Mouse (Mus musculus): ENCODE data around the gene Gm47841. TPM values are rescaled to one million over a fixed set of nuclear protein-coding genes. Genes with fewer than 3 reads are reported as not detected.
A peak's percentile ranks its signal among the peaks of the same experiment; 100 is the strongest.

Gene Gm47841
- not detected in 2 replicates for polyA plus RNA-seq (2015; fragmentation: Nextera tagmentation; extraction: Ambion mirVana)

DNA sequence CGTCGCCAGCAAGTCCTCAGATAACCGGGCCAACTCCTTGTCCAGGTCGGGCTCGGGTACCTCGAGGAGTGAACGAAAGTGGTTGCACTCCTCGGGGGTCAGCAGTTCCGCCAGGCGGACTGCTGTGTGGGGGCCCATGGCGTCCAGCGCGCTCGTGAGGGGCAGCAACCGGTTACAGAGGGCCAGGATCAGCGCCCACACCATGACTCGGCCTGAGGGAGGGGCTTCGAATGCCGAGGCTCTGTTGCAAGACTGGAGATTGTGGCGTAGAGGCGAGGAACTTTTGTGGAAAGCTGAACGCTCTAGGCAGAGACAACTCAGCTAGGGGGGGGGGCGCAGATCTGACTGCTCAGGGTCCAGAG is at the start of gene Gm47841:
TSS of gene Gm47841 (minus strand) at position 204 of the 362 bp plus-strand sequence.
- H3K9me3 ChIP-seq (replicated peaks; ENCODE audit: control insufficient read depth, low read length): no peaks in the 10 kb centered on the region
- no peaks in the 10 kb centered on the region for H3K36me3 ChIP-seq (ENCODE audit: control insufficient read depth, insufficient read depth, low read length)
- 2% methylated on average over 23 of the region's 23 CpGs for WGBS
- ATAC-seq (ENCODE audit: insufficient read depth, low FRiP score): peak; percentile 15; the same call in 1 of the 2 replicates
- no peak within 1 kb of the TSS for H3K27ac ChIP-seq (ENCODE audit: low read length)
- peaks cover 15% of the 10 kb centered on the region for H3K4me1 ChIP-seq (ENCODE audit: control insufficient read depth, insufficient read depth, low read length)
- peaks cover 50% of the 10 kb centered on the region for H3K27me3 ChIP-seq (ENCODE audit: control insufficient read depth, insufficient read depth, low read length)
- peak within 1 kb of the TSS; percentile 99 for H3K4me2 ChIP-seq (ENCODE audit: low read depth, low read length)
- peak within 1 kb of the TSS; percentile 73 for H3K9ac ChIP-seq (ENCODE audit: low read length)
- peak within 1 kb of the TSS; percentile 56 for H3K4me3 ChIP-seq (replicated peaks; ENCODE audit: low read length)

DNA sequence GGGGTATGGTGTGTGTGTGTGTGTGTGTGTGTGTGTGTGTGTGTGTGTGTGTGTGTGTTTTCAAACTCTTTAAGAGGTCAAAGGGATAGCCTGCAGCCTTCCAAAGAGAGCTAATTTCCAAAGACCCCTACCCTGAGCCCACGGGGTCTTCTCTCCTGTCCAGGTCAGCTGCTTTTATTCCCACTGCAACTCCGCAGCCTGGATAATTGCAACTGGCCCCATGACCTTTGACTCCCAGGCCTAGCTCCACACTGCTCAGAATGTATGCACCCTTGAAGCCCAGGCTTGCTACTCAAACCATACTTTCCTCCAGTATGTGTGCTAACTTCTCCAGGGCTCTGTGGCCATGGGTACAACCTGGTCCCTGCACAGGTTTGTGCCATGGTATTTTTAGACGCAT is 48.2 kb upstream of the Gm47841 start:
- H3K36me3 ChIP-seq (ENCODE audit: control insufficient read depth, insufficient read depth, low read length): no peaks in the 10 kb centered on the region
- H3K27me3 ChIP-seq (ENCODE audit: control insufficient read depth, insufficient read depth, low read length): no peaks in the 10 kb centered on the region
- H3K9me3 ChIP-seq (replicated peaks; ENCODE audit: control insufficient read depth, low read length): no peaks in the 10 kb centered on the region
- peaks cover 13% of the 10 kb centered on the region; the same call in 1 of the 2 replicates for H3K4me1 ChIP-seq (ENCODE audit: control insufficient read depth, insufficient read depth, low read length)
- H3K27ac ChIP-seq (ENCODE audit: low read length): no peak overlapping the region
- no peak for ATAC-seq (ENCODE audit: insufficient read depth, low FRiP score)
- no peak overlapping the region for H3K9ac ChIP-seq (ENCODE audit: low read length)
- WGBS: 74% methylated on average over 3 of the region's 3 CpGs
- H3K4me3 ChIP-seq (replicated peaks; ENCODE audit: low read length): no peak overlapping the region
- H3K4me2 ChIP-seq (ENCODE audit: low read depth, low read length): no peak overlapping the region

DNA sequence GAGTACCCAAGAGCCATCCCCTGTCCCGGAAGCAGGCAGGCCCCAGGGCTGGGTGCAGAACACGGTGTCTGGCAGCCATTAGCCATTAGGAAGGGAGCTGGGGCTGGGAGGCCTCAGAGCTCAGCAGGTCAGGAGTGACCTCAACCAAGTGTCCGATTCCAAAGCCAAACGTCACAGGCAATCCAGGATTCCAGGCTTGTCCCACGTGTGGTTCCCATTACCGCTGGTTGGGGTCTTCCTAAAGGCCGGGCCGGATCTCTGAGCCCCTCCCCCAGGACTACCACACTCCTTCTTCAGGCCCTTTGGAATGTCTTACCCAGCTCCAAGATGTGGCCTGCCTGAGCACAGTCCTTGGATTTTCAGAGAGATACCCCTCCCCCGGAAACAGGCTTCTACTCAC is 47.8 kb upstream of the Gm47841 start:
- 67% methylated on average over 9 of the region's 9 CpGs for whole genome bisulfite sequencing
- no peaks in the 10 kb centered on the region for H3K9me3 ChIP-seq (replicated peaks; ENCODE audit: control insufficient read depth, low read length)
- no peak overlapping the region for H3K9ac ChIP-seq (ENCODE audit: low read length)
- H3K4me1 ChIP-seq (ENCODE audit: control insufficient read depth, insufficient read depth, low read length): peaks cover 13% of the 10 kb centered on the region; the same call in 1 of the 2 replicates
- no peak overlapping the region for H3K4me3 ChIP-seq (replicated peaks; ENCODE audit: low read length)
- H3K27me3 ChIP-seq (ENCODE audit: control insufficient read depth, insufficient read depth, low read length): no peaks in the 10 kb centered on the region
- no peaks in the 10 kb centered on the region for H3K36me3 ChIP-seq (ENCODE audit: control insufficient read depth, insufficient read depth, low read length)
- H3K4me2 ChIP-seq (ENCODE audit: low read depth, low read length): no peak overlapping the region
- H3K27ac ChIP-seq (ENCODE audit: low read length): no peak overlapping the region
- ATAC-seq (ENCODE audit: insufficient read depth, low FRiP score): no peak

DNA sequence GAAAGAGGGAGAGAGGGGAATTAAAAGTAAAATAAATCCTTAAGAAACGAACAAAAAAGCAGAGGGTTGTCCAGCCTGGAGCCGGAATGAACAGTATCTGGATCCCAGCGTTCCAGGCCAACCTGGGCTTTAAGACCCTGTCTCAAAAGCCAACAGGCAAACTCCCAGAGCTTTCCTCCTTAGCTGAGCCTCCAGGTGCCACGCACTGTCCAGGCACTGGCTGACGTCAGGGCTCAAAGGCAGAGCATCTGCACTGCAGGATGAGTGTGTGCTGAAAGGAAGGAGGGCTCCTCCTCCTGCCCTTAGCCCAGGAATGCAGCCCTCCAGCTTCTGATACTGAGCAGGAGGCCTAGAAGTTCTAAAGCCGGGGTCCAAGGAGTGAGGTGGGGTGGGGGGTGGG is 46.8 kb upstream of the Gm47841 start:
- Histone ChIP-seq H3K9ac (ENCODE audit: low read length) (no peak overlapping the region; the same call in 1 of the 2 replicates), H3K4me1 (ENCODE audit: control insufficient read depth, insufficient read depth, low read length) (peaks cover 13% of the 10 kb centered on the region; the same call in 1 of the 2 replicates), H3K36me3 (ENCODE audit: control insufficient read depth, insufficient read depth, low read length) (no peaks in the 10 kb centered on the region), H3K4me3 (replicated peaks; ENCODE audit: low read length) (no peak overlapping the region), H3K27me3 (ENCODE audit: control insufficient read depth, insufficient read depth, low read length) (no peaks in the 10 kb centered on the region), H3K27ac (ENCODE audit: low read length) (no peak overlapping the region), H3K9me3 (replicated peaks; ENCODE audit: control insufficient read depth, low read length) (no peaks in the 10 kb centered on the region), H3K4me2 (ENCODE audit: low read depth, low read length) (no peak overlapping the region)
- 50% methylated on average over 6 of the region's 6 CpGs for WGBS
- ATAC-seq (ENCODE audit: insufficient read depth, low FRiP score): no peak

DNA sequence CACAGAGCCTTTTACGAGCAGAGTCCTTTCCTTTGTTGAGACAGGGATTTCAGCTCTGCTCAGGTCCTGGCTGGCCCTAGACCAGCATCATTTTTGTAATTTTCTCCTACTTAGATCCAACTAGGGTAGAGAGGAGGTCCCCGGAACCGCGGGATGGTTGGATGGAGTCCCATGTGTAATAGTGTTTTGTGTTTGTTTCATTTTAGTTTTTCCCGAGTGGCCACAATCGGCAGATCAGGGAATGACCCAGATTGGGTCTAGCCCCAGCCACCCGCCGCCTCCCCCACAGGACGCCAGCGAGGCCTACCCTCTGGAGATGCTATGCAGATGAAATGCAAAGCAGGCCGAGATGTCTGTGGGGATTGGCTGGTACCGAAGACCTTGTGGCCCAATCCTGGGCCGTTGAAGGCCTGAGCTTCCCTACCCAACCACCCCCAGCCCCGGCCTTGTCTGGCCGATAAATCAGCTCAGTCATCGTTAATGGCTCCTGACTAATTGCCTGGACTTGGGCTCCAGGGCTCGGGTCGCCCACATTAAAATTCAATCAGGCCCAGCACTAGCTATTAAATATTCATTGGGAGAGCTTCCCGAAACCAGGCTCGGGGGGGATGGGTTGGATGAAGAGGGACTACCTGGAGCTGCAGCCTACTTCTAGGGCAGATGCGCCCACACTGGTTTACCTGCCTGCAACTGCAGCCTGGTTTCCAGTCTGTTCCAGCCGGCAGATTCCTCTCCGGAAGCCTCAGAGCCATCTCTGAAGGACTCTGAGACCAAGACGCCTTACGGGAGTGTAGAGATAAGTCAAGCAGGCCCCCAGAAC is 45.8 kb upstream of the Gm47841 start:
- no peak overlapping the region; the same call in 1 of the 2 replicates for H3K27ac ChIP-seq (ENCODE audit: low read length)
- no peak overlapping the region for H3K4me3 ChIP-seq (replicated peaks; ENCODE audit: low read length)
- no peak overlapping the region for H3K9ac ChIP-seq (ENCODE audit: low read length)
- no peaks in the 10 kb centered on the region for H3K27me3 ChIP-seq (ENCODE audit: control insufficient read depth, insufficient read depth, low read length)
- peaks cover 10% of the 10 kb centered on the region; the same call in 1 of the 2 replicates for H3K4me1 ChIP-seq (ENCODE audit: control insufficient read depth, insufficient read depth, low read length)
- H3K4me2 ChIP-seq (ENCODE audit: low read depth, low read length): no peak overlapping the region
- H3K36me3 ChIP-seq (ENCODE audit: control insufficient read depth, insufficient read depth, low read length): no peaks in the 10 kb centered on the region
- WGBS: 34% methylated on average over 25 of the region's 25 CpGs
- H3K9me3 ChIP-seq (replicated peaks; ENCODE audit: control insufficient read depth, low read length): no peaks in the 10 kb centered on the region
- 0 out of 2 replicates have a peak, but pooled peaks have one; percentile 14 for ATAC-seq (ENCODE audit: insufficient read depth, low FRiP score)

DNA sequence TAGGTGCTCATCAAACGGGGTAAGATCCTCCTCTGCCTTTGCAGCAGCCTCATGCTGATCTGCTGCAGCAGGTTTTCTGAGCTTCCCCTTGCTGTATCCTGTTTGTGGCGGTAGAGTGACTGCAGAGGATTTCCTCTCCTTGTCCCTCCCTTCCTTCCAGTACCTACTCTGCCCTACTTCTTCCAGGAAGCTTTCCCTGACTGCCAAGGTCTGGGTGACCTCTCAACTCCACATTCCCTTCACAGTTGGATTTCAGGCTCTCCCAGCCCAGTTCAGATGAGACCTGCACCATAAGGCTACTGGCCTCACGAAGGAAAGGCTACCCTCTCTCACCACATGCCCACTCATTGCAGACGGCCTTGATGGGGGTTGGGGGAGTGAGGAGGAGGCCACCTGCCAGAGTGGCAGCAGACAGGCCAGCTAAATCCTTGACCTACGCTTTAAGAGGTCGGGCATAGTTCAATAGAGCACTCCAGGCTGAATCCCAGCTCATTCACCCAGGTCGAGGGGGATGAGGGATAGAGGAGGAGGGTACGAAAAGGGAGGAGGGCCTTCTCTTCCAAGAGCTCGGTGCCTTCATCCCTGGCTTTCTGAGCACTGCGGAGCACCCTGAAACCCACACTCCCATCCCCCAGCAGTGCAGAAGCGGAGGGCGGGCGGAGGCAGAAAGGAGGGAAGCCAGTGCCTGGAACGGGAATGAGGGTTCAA is 45.1 kb upstream of the Gm47841 start:
- Histone ChIP-seq H3K4me1 (ENCODE audit: control insufficient read depth, insufficient read depth, low read length) (peaks cover 6% of the 10 kb centered on the region; the same call in 1 of the 2 replicates), H3K4me2 (ENCODE audit: low read depth, low read length) (no peak overlapping the region), H3K9me3 (replicated peaks; ENCODE audit: control insufficient read depth, low read length) (no peaks in the 10 kb centered on the region), H3K9ac (ENCODE audit: low read length) (no peak overlapping the region), H3K36me3 (ENCODE audit: control insufficient read depth, insufficient read depth, low read length) (no peaks in the 10 kb centered on the region), H3K27me3 (ENCODE audit: control insufficient read depth, insufficient read depth, low read length) (no peaks in the 10 kb centered on the region), H3K4me3 (replicated peaks; ENCODE audit: low read length) (no peak overlapping the region), H3K27ac (ENCODE audit: low read length) (no peak overlapping the region; the same call in 1 of the 2 replicates)
- no peak for ATAC-seq (ENCODE audit: insufficient read depth, low FRiP score)
- 48% methylated on average over 14 of the region's 14 CpGs for WGBS

DNA sequence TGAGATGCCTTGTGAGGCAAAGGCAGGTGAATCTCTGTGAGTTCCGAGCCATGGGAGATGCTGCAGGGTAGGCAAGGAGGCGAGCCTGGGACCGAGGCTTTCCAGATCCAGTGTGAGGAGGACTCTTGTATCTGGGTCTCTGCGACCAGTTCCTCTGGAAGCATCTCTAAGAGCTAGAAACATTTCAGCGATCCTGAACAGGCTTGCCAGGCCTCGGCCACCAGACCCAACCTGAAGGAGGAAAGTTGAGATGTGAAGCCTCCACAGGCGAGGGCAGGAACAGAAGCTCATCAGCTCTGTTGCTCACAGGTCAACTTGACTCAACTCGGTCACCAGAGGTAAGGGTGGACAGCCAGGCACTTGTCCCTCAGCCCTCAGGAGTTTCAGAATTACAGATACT is 44.4 kb upstream of the Gm47841 start:
- ATAC-seq (ENCODE audit: insufficient read depth, low FRiP score): no peak
- no peak overlapping the region for H3K4me3 ChIP-seq (replicated peaks; ENCODE audit: low read length)
- H3K9ac ChIP-seq (ENCODE audit: low read length): no peak overlapping the region
- H3K4me2 ChIP-seq (ENCODE audit: low read depth, low read length): no peak overlapping the region
- H3K27me3 ChIP-seq (ENCODE audit: control insufficient read depth, insufficient read depth, low read length): no peaks in the 10 kb centered on the region
- no peaks in the 10 kb centered on the region for H3K36me3 ChIP-seq (ENCODE audit: control insufficient read depth, insufficient read depth, low read length)
- no peaks in the 10 kb centered on the region for H3K9me3 ChIP-seq (replicated peaks; ENCODE audit: control insufficient read depth, low read length)
- H3K27ac ChIP-seq (ENCODE audit: low read length): no peak overlapping the region
- 93% methylated on average over 8 of the region's 8 CpGs for WGBS
- H3K4me1 ChIP-seq (ENCODE audit: control insufficient read depth, insufficient read depth, low read length): peaks cover 6% of the 10 kb centered on the region; the same call in 1 of the 2 replicates

DNA sequence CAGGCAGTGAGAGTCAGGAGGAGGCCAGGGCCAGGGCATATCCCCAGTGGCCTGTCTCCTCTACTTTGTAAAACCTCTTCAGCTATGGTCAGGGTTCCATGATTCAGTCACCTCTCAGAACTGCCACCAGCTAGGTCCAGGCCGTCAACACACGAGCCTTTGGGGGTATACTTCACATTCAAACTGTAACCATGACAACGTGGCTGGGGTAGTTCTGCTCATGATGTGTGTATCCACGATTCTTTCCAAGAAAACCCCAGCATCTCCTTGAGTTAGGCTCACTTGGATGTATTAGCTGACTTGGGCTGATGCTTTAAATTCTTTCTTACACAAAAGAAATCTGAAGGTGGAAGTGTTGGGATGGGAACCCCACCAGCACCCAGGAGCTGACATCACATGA is 41.1 kb upstream of the Gm47841 start:
- Histone ChIP-seq H3K36me3 (ENCODE audit: control insufficient read depth, insufficient read depth, low read length) (no peaks in the 10 kb centered on the region), H3K4me1 (ENCODE audit: control insufficient read depth, insufficient read depth, low read length) (peaks cover 6% of the 10 kb centered on the region; the same call in 1 of the 2 replicates), H3K4me3 (replicated peaks; ENCODE audit: low read length) (no peak overlapping the region), H3K4me2 (ENCODE audit: low read depth, low read length) (no peak overlapping the region), H3K9ac (ENCODE audit: low read length) (no peak overlapping the region), H3K9me3 (replicated peaks; ENCODE audit: control insufficient read depth, low read length) (no peaks in the 10 kb centered on the region), H3K27me3 (ENCODE audit: control insufficient read depth, insufficient read depth, low read length) (no peaks in the 10 kb centered on the region), H3K27ac (ENCODE audit: low read length) (no peak overlapping the region)
- 72% methylated on average over 4 of the region's 4 CpGs for WGBS
- ATAC-seq (ENCODE audit: insufficient read depth, low FRiP score): no peak

DNA sequence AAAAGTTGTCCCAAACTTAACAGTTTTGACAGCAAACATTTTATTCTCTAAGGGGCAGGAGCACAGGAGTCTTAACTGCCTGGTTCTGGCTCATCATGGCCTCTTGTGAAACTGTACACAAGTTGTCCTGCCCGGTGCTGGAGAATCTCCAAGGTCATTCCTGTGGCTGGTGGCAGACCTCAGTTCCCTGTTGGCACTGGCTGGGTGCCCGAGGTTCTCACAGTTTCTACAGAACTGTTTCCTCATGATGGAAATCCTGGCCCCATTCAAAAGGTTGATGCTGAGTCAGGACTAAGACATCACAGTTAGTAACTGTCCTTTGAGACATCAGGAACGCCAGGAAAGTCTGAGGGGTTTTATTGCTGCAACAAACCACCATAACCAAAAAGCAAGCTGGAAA is 39.8 kb upstream of the Gm47841 start:
- no peaks in the 10 kb centered on the region for H3K9me3 ChIP-seq (replicated peaks; ENCODE audit: control insufficient read depth, low read length)
- H3K9ac ChIP-seq (ENCODE audit: low read length): no peak overlapping the region
- ATAC-seq (ENCODE audit: insufficient read depth, low FRiP score): no peak
- 64% methylated on average over 3 of the region's 3 CpGs for WGBS
- no peaks in the 10 kb centered on the region for H3K36me3 ChIP-seq (ENCODE audit: control insufficient read depth, insufficient read depth, low read length)
- H3K4me3 ChIP-seq (replicated peaks; ENCODE audit: low read length): no peak overlapping the region
- H3K4me2 ChIP-seq (ENCODE audit: low read depth, low read length): no peak overlapping the region
- no peak overlapping the region for H3K27ac ChIP-seq (ENCODE audit: low read length)
- peaks cover 5% of the 10 kb centered on the region for H3K4me1 ChIP-seq (ENCODE audit: control insufficient read depth, insufficient read depth, low read length)
- H3K27me3 ChIP-seq (ENCODE audit: control insufficient read depth, insufficient read depth, low read length): no peaks in the 10 kb centered on the region
